17 mouse cellular contexts compared by ENCODE assay signal in genomic region chr11:117819095-117819494, GRCm38 (mm10). TPM values are rescaled to one million over a fixed set of nuclear protein-coding genes. Genes with fewer than 3 reads are reported as not detected.
DNase-seq lines count a peak whose midpoint lies in the region; TF ChIP-seq lines count a peak whose summit lies in the region.
"Had no signal": no experiment of that assay in that cellular context is flagged by ENCODE, and none has a peak within 500 bp of the region (broad histone marks: within the 10 kb centered on the region; RNA-seq: fewer than 3 reads in every experiment).

No protein-coding gene starts in this region.

- H3K4me3 ChIP-seq in gastrocnemius, adult 2 months: peak overlapping the region; percentile 48
- H3K4me3 ChIP-seq: embryonic facial prominence, embryonic 12.5 days; forebrain, embryonic 10.5 days; midbrain, embryonic 10.5 days had no signal

- peak overlapping the region; percentile 97 for H3K27ac ChIP-seq in gastrocnemius, adult 2 months
- H3K27ac ChIP-seq: embryonic facial prominence, embryonic 12.5 days; forebrain, embryonic 10.5 days; hindbrain, postnatal 0 days; midbrain, embryonic 10.5 days had no signal

- DNase-seq in gastrocnemius, adult 2 months: peak; percentile 88
- no peak for DNase-seq in gastrocnemius, postnatal 4 days (ENCODE audit: low spot score in 2 of 2)
- DNase-seq in Muller cell, postnatal 12 days (ENCODE audit: inconsistent ontology term): peak; percentile 29
- peak; percentile 74 for DNase-seq in heart, adult 8-10 months (ENCODE audit: low spot score)
- DNase-seq in heart, postnatal 14 days: peak; percentile 50 to 65
- no peak for DNase-seq in layer of hippocampus, adult 9-11 months
- DNase-seq in MN1 (ENCODE audit: low spot score): no peak
- DNase-seq in testis, postnatal 14 days (ENCODE audit: low spot score): no peak
- DNase-seq: adrenal gland, postnatal 14 days; cerebellum, postnatal 36 days; kidney, adult 2 months; lung, postnatal 14 days; thymus, postnatal 14 days had no signal

- no peak for TF ChIP-seq CTCF in gastrocnemius, adult 2 months (IDR thresholded peaks at IDR 0.05)

- intact Hi-C loops in gastrocnemius, adult 2 months (cut with DNase I): no loop called here
- intact Hi-C loops in heart, postnatal 14 days (cut with DNase I): no loop called here

RNA-seq across cellular contexts. Expression of gene Afmid, which starts 6.6 kb away (rescaled TPM):
- 1 to 10 TPM; 3.1 to 3.3 TPM for total RNA-seq in gastrocnemius, adult 2 months (2021)
- total RNA-seq in gastrocnemius, postnatal 4 days (2021): 1 to 10 TPM; 6.1 to 9.6 TPM
- total RNA-seq in heart, adult 8-10 months (2022): 1 to 10 TPM; 2.3 to 6.0 (median 4.9) TPM
- 1 to 10 TPM; 4.2 to 6.6 TPM for total RNA-seq in heart, postnatal 14 days (2021)

RNA-seq across cellular contexts. Expression of gene Tk1, which starts 6.8 kb away (rescaled TPM):
- total RNA-seq in gastrocnemius, adult 2 months (2021): 1 to 10 TPM; 2.5 to 2.8 TPM
- 10 to 100 TPM; 38.4 to 43.9 TPM for total RNA-seq in gastrocnemius, postnatal 4 days (2021)
- 1 to 10 TPM in 3 of 4 experiments, under 1 TPM in 1; 0.78 to 3.2 (median 2.3) TPM for total RNA-seq in heart, adult 8-10 months (2022)
- total RNA-seq in heart, postnatal 14 days (2021): 1 to 10 TPM; 5.6 to 9.7 TPM

RNA-seq across cellular contexts. Expression of gene Gm20708, which starts 9.6 kb away (rescaled TPM):
- total RNA-seq in gastrocnemius, adult 2 months (2021): 1 to 10 TPM in 1 of 2 experiments, under 1 TPM in 1; 0.86 to 1.6 TPM
- 1 to 10 TPM; 3.3 to 3.6 TPM for total RNA-seq in gastrocnemius, postnatal 4 days (2021)
- 1 to 10 TPM in 2 of 4 experiments, under 1 TPM in 1, not detected in 1; 0.63 to 1.3 (median 1.2) TPM for total RNA-seq in heart, adult 8-10 months (2022)
- 1 to 10 TPM in 1 of 2 experiments, under 1 TPM in 1; 0.98 to 2.3 TPM for total RNA-seq in heart, postnatal 14 days (2021)
- total RNA-seq: hindbrain, postnatal 0 days had no signal

RNA-seq across cellular contexts. Expression of gene Syngr2, which starts 9.6 kb away (rescaled TPM):
- total RNA-seq in gastrocnemius, adult 2 months (2021): 100 to 1,000 TPM; 169 to 173 TPM
- 10 to 100 TPM; 87.9 to 88.6 TPM for total RNA-seq in gastrocnemius, postnatal 4 days (2021)
- total RNA-seq in heart, adult 8-10 months (2022): 100 to 1,000 TPM; 123 to 137 (median 131) TPM
- 100 to 1,000 TPM; 108 to 109 TPM for total RNA-seq in heart, postnatal 14 days (2021)

RNA-seq across cellular contexts. Expression of gene 6030468B19Rik, which starts 21.6 kb away (rescaled TPM):
- not detected for total RNA-seq in gastrocnemius, adult 2 months (2021)
- total RNA-seq in gastrocnemius, postnatal 4 days (2021): not detected
- total RNA-seq in heart, adult 8-10 months (2022): not detected
- not detected for total RNA-seq in heart, postnatal 14 days (2021)
- total RNA-seq: hindbrain, postnatal 0 days had no signal

Comparison
In these comparisons a context has a peak if more than half of its experiments do, and no peak if none do; other contexts are left out.
1. DNase-seq: peak in gastrocnemius, adult 2 months (single experiment), Muller cell, postnatal 12 days (single experiment), heart, adult 8-10 months (single experiment) and heart, postnatal 14 days (2 of 2); none in gastrocnemius, postnatal 4 days (0 of 2), layer of hippocampus, adult 9-11 months (single experiment), MN1 (single experiment) and testis, postnatal 14 days (single experiment).